Mouse (Mus musculus): ENCODE measurements around the gene Naa80.
A peak's percentile ranks its signal among the peaks of the same experiment; 100 is the strongest.

Gene Naa80

DNA sequence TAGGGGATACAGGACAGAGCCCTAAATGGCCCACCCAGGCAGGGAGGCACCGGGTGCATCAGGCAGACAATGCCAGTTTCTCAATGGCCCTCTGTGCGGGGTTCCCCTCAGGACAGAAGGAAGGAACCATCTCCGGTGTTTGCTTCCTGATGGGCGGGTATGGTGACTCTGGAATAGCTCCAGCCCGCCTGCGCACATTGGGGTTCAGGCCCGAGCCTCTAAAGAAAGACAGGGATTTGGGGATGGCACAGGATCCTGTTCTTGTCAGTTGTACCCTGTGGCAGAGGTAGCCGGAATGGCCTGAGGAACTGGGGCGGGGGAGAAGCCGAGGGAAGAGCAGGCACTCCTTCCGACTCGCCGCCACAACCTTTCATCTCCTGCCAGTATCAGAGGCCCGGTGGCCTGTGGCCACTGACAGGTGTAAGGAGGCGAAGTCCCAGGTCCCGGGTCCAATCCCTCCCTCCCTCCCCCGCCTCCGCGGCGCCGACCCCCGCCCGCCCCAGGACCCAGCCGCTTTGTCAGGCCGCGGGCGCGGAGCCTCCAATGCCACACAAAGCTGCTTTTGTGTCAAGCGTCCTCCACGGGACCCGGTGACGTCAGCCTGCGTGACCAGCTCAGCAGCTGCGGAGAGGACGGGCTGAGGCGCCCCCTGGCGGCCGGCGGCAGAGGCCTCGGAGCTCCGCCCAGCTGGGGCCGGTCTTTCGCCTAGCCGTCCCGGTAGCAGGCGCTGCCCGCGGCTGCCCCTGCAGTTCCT, 33.7 kb downstream of the Naa80 start:
- peak; percentile 88 for ATAC-seq (ENCODE audit: insufficient number of reproducible peaks, low FRiP score, low TSS enrichment)

DNA sequence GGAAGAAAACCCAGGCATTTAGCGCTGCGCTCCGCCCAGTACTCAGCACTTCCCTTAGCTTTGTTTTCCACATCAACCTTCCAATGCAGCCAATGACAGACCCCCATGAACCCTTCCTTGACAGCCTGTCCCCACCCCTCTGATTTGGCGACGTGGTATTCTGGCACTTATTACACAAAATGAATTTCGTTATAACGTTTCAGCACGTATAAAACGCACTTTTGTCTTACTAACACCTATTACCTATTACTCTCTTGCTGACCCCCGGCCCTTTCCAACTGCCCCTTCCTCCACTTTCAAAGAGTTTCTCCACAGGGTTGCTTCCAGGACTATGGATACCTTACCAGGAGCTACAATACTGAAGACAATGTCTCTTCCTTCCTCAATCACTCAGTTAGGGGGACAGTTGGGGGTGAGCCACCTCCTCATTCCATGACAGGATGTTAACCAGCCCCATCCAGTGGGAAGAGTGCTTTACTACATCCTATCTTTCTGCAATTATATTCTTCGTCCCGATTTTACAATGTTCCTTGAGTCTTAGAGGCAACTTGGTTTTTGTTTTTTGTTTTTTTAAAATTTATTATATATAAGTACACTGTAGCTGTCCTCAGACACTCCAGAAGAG, 34.4 kb downstream of the Naa80 start:
- ATAC-seq (ENCODE audit: insufficient number of reproducible peaks, low FRiP score, low TSS enrichment) = no peak

DNA sequence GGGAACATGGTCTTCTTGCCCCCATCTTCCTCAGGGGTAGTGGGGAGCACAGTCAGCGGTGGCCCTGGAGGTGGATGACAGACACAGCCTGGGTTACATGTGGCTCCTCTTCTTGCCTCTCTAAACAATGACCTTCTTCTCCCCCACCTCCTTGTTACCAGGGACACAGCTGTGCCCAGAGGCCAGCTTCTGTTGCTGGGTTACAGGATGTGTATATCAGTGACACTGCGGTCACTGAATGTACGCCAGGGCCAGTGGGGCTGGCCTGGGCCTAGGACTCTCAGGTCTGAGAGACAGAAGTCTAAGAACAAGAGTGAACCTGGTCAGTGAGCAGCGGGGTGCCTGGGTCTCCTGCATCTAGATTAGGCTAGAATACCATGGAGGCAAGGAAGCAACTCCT, 36.3 kb downstream of the Naa80 start:
- ATAC-seq (ENCODE audit: insufficient number of reproducible peaks, low FRiP score, low TSS enrichment) = no peak

DNA sequence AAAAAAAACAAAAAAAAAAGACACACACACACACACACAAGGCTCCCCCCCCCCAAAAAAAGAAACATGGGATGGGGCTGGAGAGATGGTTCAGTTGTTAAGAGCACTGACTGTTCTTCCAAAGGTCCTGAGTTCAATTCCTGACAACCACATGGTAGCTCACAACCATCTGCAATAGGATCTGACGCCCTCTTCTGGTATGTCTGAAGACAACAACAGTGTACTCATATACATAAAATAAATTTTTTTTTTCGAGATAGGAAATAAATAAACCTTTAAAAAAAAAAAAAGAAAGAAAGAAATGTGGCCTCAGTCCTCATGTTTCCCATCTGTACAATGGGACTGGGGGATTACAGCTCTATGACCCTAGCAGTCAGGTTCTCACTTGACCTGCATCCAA, 38.8 kb downstream of the Naa80 start:
- no peak for ATAC-seq (ENCODE audit: insufficient number of reproducible peaks, low FRiP score, low TSS enrichment)

DNA sequence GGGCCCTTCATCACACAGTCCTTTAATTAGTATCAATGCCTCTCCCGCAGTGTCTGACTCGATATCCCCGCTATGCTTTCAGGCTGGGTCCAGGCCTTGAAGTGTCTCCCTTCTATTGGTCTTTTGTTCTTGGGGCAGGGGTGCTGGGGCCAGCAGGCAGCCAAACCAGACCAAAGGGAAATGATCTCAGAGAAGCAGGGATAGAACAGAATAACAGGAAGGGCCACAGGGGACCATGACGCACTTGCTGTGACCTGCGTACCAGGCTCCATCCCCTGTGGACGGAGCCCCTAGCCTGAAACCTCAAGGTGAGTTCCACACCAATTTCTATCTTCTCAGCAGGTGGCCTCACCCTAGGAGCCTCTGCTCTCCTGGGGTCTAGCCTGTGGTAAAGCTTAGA, 39.4 kb downstream of the Naa80 start:
- no peak for ATAC-seq (ENCODE audit: insufficient number of reproducible peaks, low FRiP score, low TSS enrichment)

DNA sequence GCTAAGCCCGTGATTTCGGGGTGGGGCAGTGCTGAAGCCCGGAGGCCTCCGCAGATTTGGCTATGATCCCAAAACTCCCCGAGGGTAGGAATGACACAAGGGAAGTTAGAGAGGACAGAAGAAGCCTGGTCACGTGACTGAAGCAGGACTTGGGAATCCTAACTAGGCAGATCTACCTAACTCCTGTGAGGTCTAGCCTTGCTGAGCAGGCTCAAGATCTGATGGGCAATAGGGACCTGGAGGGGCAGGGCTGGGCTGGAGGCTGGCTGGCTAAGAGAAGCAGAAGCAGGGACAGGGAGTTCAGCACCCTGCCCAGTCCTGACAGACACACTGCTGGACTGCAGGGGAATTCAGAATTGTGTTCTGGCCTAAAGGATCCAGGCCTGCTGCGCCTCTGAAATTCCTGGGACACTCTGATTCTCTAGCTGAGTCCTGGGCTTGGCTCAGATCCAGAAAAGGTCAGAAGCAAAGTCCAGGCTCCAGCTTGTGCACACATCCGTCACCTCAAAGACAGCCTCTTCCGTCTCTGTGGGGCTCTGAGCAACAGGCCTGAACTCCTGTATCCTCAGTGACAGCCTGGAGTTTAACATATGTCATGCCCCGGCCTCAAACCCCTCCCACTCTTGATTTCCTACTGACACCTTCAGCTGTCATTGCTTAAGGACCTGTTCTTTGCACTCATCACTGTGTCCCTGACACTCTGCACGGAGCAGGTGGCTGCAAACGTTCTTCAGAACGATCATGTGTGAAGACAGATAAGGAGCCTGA, 40.3 kb downstream of the Naa80 start:
- no peak; the same call in 1 of the 2 replicates for ATAC-seq (ENCODE audit: insufficient number of reproducible peaks, low FRiP score, low TSS enrichment)

DNA sequence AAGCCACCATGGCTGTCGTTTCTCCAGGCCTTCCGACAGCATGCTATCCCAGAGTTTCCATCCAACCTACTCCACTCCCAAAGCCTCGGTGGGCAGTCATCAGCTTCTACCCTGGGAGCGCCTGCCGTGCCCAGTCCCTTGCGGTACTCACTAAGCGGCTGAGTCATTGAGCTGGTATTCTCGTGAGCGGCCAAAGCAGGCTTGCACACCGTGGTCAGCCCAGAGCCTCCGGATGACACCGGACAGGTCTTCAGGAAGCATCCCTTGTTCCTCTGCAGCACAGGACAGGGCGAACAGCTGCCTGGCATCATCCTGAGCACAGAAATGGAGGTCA, 40.8 kb downstream of the Naa80 start:
- no peak for ATAC-seq (ENCODE audit: insufficient number of reproducible peaks, low FRiP score, low TSS enrichment)

DNA sequence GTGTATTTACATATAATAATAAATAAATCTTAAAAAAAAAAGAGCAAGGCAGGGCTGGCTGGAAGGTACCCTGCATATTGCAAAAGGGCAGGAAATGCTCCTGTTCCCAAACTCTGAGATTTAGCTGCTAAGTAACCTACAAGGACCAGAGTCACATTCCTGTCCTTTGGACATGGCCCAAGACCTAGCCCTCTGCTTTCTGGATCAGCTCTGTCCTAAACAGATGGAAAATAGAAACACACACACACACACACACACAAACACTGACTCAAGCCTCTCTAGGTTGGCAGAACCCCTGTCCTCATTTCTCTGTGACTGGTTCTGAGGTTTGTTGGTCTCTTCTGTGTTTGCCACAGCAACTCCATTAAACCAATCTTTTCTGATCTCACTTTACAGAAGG, 42.3 kb downstream of the Naa80 start:
- ATAC-seq (ENCODE audit: insufficient number of reproducible peaks, low FRiP score, low TSS enrichment) = no peak

DNA sequence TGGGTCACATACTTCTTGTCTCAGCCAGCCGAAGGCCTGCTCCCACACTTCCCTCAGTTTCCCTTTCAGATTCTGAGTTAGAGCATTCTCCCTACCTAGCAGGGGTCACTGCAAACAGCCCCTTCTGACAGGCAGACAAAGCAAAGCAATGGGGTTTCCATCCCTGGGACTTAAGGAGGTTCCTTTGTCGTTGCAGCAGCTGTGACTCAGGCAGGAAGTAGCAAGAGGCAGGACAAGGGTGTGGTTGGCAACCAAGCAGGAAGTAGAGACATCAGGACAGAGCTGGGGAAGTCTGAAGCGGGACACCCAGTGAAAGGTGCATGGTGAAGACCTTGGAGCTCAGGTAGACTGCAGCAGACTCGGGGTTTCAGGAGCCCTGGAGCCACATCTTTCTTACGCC, 45.9 kb downstream of the Naa80 start:
- no peak for ATAC-seq (ENCODE audit: insufficient number of reproducible peaks, low FRiP score, low TSS enrichment)

DNA sequence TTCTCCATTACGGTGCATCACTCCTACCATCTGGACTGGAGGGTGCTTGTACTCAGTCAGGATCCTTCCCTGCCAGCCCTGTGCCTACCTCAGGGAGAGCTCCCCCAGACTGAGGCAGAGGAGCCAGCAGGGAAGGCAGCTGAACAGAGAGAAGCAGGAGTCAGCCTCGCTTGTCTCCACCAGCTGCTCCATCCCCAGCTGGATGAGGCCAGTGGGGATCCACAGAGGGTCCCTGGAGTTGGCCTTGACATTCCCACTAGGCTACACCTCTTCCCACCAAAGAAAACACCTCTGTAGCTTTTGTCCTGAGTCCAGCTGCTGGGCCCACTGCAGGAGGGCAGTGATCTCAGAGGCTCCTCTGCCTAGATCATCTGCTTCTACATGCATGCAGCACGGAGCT, 46.3 kb downstream of the Naa80 start:
- no peak for ATAC-seq (ENCODE audit: insufficient number of reproducible peaks, low FRiP score, low TSS enrichment)

DNA sequence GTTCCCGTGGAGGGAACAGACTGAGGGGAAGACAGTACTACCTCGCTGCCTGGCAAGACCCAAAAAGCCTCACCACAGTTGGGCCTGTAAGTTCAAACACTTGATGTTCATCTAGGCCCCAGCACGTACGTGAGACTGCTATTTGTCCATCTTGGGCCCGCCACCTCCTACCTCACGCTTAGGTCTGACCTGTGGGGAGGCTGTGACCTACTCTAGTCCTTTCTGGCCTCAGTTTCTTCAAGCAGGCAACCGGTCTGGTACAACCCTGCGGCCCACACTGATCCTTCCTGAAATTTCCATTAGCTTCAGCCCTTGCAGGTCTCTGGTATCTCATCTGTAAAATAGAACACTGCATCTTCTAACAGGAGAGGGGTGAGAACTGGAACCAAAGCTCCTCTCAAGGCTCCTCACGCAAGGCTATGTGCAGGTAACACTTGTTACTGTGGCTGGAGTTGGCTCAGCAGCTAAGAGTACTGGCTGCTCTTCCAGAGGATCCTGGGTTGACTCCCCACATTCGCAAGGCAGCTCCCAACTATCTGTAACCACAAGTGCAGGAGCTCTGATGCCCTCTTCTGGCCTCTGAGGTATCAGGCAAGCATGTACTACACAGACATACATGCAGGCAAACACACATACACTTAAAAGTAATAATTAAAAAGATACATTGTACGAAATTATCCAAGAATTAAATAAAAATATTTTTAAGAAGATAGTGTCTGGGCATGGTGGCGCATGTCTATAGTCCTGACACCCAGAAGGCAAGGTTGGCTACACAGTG, 46.9 kb downstream of the Naa80 start:
- ATAC-seq (ENCODE audit: insufficient number of reproducible peaks, low FRiP score, low TSS enrichment) = no peak

DNA sequence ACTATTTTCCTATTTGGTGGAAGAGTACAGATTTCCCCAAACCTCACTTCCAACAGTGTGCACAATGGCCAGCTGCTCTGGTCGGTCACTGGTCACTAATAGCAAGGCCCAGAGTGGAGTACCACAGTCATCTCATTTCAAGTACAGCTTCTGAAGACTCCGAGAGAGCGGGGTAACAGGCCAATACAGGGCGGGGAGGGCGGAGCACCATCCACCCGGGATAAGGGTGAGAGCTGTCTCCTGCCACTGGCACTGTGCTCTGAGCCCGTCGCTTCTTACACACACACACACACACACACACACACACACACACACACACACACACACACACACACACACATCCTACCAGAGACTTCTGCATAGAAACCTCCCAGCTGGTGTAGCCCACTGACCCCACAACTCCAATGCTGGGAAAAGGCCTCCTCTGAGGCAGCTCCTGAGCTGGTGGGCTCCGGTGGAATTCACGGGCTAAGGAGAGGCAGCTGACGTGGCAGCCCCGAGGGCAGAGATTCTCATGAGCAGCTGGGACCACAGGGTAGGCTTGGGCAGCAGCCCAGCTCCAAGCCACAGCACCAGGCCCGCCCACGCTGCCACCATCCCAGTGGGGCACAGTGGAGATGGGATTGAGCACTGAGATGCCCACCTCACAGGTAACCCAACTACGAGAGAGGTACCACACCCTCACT, 47.6 kb downstream of the Naa80 start:
- ATAC-seq (ENCODE audit: insufficient number of reproducible peaks, low FRiP score, low TSS enrichment) = no peak

DNA sequence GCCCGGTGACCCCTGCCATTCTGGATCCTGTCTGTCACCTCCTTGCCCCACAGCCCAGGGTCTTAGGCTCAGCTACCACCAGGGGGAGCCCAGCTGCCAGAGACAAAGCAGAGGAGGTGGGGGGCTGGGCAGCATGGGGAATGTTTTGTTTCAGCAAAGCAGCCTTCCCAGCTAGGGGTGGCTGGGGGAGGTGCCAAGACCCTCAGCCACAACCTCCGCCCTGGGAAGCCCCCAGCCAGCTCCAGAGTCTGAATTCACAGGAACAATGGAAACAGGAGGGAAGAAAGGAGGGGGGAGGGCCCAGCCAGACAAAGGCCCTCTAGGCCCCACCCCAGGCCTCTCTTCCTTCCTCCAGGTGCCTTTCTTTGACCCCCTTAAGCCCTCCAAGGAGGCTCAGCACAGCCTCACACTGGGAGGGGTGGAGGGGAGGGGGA, 48.2 kb downstream of the Naa80 start:
- no peak for ATAC-seq (ENCODE audit: insufficient number of reproducible peaks, low FRiP score, low TSS enrichment)

DNA sequence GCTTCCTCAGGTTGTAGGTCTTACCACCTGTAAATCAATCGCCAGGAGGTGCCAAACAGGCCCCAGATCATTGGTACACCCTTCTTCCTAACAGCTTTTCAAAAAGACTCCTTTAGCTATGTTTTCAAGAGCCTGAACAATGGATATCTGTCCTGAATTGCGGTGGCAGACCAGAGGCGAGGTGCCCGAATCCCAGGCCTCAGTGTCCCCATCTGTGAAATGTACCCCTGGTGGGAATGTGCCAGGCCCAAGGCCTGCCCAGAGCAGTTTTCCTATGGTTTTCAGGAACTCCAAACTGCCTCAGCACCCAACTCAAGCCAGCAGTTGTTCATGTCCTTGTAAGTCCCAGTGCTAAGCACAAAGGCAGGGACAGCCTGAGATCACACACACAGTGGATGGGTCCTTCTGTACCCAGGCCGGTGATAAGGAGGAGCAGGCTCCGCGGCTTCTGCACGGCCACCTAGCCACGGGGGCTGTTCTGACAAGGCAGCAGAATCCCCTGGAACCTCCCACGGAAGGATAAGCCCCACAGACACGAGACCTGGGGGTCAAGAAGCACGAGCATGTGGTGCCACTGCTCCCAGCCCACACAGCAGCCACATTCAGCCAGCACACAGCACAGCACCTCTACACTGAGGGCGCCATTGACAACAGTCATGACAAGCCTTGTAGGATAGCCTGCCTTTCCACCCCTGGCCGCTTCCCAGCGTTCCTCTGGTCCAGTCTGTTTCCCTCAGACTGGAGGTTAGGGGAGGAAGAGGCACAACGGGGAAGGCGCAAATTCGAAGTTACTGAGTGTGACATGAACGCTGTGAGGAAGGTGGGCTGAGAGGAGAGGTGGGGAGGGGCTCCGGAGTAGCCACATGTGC, 48.9 kb downstream of the Naa80 start:
- no peak for ATAC-seq (ENCODE audit: insufficient number of reproducible peaks, low FRiP score, low TSS enrichment)

DNA sequence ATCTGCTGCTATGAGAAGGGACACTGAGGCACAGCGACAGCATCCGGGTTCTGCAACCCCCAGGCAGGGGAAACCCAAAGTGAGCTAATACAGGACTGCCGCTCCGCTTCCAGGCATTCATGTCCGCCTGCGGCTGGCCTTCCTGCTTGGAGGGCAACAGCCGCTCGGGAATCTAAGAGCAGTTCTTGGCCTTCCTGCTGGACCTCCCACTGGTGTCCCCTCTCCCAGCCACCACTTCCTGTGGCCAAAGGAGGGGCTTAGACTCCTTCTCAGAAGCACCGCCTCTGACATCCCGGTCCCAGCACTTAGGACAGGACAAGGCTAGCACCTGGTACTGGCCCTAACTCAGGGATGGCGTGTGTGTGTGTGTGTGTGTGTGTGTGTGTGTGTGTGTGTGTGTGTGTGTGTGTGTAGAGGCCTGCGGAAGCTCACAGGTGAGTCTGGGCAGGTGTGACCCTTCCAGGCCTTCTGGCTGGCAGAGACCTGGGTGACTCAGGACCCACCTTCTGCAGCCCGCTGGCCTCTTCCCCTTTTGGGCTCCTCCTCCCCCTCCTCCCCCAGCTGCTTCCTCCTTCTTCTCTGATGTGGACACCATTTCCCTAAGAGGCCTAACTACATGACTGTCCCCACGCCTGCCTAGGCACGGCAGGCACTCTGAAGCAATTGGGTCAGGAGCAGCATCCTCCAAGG, 50.2 kb downstream of the Naa80 start:
- ATAC-seq (ENCODE audit: insufficient number of reproducible peaks, low FRiP score, low TSS enrichment) = no peak

DNA sequence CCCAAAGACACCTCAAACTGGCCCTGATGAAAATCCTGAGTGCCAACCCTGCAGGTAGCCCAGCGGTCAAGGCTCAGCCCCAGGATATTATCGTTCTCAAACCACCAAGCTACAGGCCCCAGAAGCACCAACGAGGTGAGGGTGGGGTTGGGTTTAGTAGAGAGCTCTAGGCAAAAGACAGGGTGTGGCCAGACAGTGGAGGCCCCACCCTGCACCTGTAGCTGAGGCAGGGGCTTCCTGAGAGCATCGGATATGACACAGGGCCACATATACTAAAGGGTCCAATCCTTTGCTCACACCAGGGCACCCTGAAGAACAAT, 50.7 kb downstream of the Naa80 start:
- ATAC-seq (ENCODE audit: insufficient number of reproducible peaks, low FRiP score, low TSS enrichment) = no peak

DNA sequence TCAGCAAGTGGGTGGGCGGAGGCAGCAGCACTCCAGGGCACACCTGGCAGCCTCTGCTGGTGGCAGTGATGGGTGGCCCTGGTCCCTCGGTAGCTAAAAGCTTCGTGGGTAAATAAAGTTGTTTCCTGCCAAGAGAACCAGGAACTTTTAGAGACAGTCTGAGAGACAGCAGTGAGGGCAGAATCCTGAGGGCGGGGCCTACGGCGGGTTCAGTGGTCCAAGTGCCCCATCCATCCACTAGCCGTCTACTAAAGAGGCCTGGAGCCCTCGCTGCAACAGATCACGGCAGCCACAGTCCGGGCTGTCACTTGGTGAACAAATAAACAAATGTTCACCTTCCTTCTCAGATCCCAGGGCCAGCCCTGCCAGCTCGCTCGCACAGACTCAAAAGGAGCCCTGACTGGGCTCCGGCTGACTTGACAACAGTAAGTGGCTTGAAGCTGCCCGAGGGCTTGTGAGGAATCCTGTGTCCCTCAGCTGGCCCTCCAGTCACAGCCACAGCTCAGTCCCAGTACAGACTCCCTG, 51.3 kb downstream of the Naa80 start:
- no peak for ATAC-seq (ENCODE audit: insufficient number of reproducible peaks, low FRiP score, low TSS enrichment)

DNA sequence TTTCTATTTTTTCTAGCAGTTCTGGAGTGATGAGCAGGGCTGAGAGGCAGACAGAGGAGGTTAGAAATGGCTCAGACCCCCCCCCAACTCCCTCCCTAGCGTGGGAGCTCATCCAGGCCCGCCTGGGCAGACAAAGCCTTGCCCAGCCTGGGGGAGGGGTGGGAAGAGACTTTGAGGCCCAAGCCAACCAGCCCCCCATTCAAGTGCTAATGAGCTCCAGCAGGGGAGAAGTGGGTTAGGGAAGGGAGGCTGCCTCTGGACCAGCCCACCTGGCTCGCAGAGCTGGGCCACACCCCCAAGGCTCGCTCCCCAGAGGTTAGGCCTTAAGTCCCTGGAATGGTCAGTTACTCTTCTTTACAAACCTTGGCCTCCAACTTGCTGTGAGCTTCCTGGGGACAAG, 51.9 kb downstream of the Naa80 start:
- ATAC-seq (ENCODE audit: insufficient number of reproducible peaks, low FRiP score, low TSS enrichment) = no peak
